21 mouse cellular contexts compared by ENCODE assay signal in genomic region chr10:11250247-11250997, GRCm38 (mm10). TPM values are rescaled to one million over a fixed set of nuclear protein-coding genes. Genes with fewer than 3 reads are reported as not detected.
DNase-seq lines count a peak whose midpoint lies in the region; ATAC-seq and TF ChIP-seq lines count a peak whose summit lies in the region.
"Had no signal": no experiment of that assay in that cellular context is flagged by ENCODE, and none has a peak within 500 bp of the region (broad histone marks: within the 10 kb centered on the region; RNA-seq: fewer than 3 reads in every experiment).

No protein-coding gene starts in this region.

- TF ChIP-seq POLR2A in cerebellum, adult 2 months (IDR thresholded peaks at IDR 0.05; ENCODE audit: borderline replicate concordance, insufficient read depth, low read length), result no peak

- no peak for TF ChIP-seq CTCF in cerebellum, adult 2 months (IDR thresholded peaks at IDR 0.05; ENCODE audit: borderline replicate concordance, insufficient read depth, low read depth, low read length)

- H3K27ac ChIP-seq in lung, embryonic 15.5 days, result peak overlapping the region; percentile 39; the same call in 1 of the 2 replicates
- H3K27ac ChIP-seq in limb, embryonic 15.5 days, result no peak overlapping the region
- no peak overlapping the region for H3K27ac ChIP-seq in neural tube, embryonic 14.5 days (ENCODE audit: low read depth, low read length)
- H3K27ac ChIP-seq in cerebellum, adult 2 months (ENCODE audit: insufficient read depth, low read length), result no peak overlapping the region
- H3K27ac ChIP-seq: macrophage had no signal

- no peak overlapping the region for H3K4me3 ChIP-seq in lung, embryonic 15.5 days
- no peak overlapping the region for H3K4me3 ChIP-seq in limb, embryonic 15.5 days
- H3K4me3 ChIP-seq in neural tube, embryonic 14.5 days (ENCODE audit: low read depth, low read length), result no peak overlapping the region
- H3K4me3 ChIP-seq in cerebellum, adult 2 months (replicated peaks; ENCODE audit: insufficient read depth, low read depth, low read length), result no peak overlapping the region

- peak; percentile 78 for ATAC-seq in lung, embryonic 15.5 days (ENCODE audit: borderline replicate concordance, extremely low read depth, low FRiP score, low TSS enrichment)
- 0 out of 2 replicates have a peak, but pooled peaks have one; percentile 58 for ATAC-seq in limb, embryonic 15.5 days (ENCODE audit: insufficient number of reproducible peaks, low FRiP score, low TSS enrichment, low read depth)
- peak; percentile 85 for ATAC-seq in neural tube, embryonic 14.5 days (ENCODE audit: low read depth)
- ATAC-seq: forebrain, postnatal 0 days had no signal

- no peaks in the 10 kb centered on the region for H3K9me3 ChIP-seq in lung, embryonic 15.5 days
- no peaks in the 10 kb centered on the region for H3K9me3 ChIP-seq in limb, embryonic 15.5 days
- H3K9me3 ChIP-seq in neural tube, embryonic 14.5 days (ENCODE audit: control insufficient read depth, low read length), result no peaks in the 10 kb centered on the region

- no peak overlapping the region for H3K4me2 ChIP-seq in lung, embryonic 15.5 days
- no peak overlapping the region for H3K4me2 ChIP-seq in limb, embryonic 15.5 days
- H3K4me2 ChIP-seq in neural tube, embryonic 14.5 days (ENCODE audit: low read depth, low read length), result no peak overlapping the region
- H3K4me2 ChIP-seq: heart, embryonic 11.5 days; liver, embryonic 11.5 days; midbrain, embryonic 11.5 days had no signal

- no peaks in the 10 kb centered on the region for H3K27me3 ChIP-seq in lung, embryonic 15.5 days
- no peaks in the 10 kb centered on the region for H3K27me3 ChIP-seq in limb, embryonic 15.5 days
- no peaks in the 10 kb centered on the region for H3K27me3 ChIP-seq in neural tube, embryonic 14.5 days (ENCODE audit: control insufficient read depth, insufficient read depth, low read length)
- no peaks in the 10 kb centered on the region for H3K27me3 ChIP-seq in cerebellum, adult 2 months (ENCODE audit: control insufficient read depth, insufficient read depth, low read length)

- no peaks in the 10 kb centered on the region for H3K36me3 ChIP-seq in lung, embryonic 15.5 days
- no peaks in the 10 kb centered on the region for H3K36me3 ChIP-seq in limb, embryonic 15.5 days
- H3K36me3 ChIP-seq in neural tube, embryonic 14.5 days (ENCODE audit: control insufficient read depth, insufficient read depth, low read length), result no peaks in the 10 kb centered on the region

- 22% methylated on average over 2 of the region's 2 CpGs for WGBS in lung, embryonic 15.5 days
- WGBS in limb, embryonic 15.5 days, result 15% methylated on average over 2 of the region's 2 CpGs
- 31% methylated on average over 2 of the region's 2 CpGs for WGBS in neural tube, embryonic 14.5 days
- 50% methylated on average over 2 of the region's 2 CpGs for WGBS in cerebellum, adult 2 months

- peak; percentile 15 for DNase-seq in heart, adult 11 months
- DNase-seq in heart, adult 9 months (ENCODE audit: low spot score in 2 of 2), result no peak
- DNase-seq in lung, postnatal 25 days (ENCODE audit: low spot score), result no peak
- no peak for DNase-seq in cerebellum, adult 2 months
- DNase-seq: adrenal gland, postnatal 36 days; B cell, adult 2 months; cerebellum, adult 18-20 months; cerebellum, postnatal 36 days; forebrain, postnatal 0 days; heart, postnatal 10 days; kidney, adult 2 months; kidney, postnatal 10 days; right cerebral cortex, postnatal 25 days; thymus, adult 2 months had no signal

- no peak overlapping the region for H3K9ac ChIP-seq in lung, embryonic 15.5 days
- no peak overlapping the region for H3K9ac ChIP-seq in limb, embryonic 15.5 days
- no peak overlapping the region for H3K9ac ChIP-seq in neural tube, embryonic 14.5 days (replicated peaks; ENCODE audit: low read depth, low read length)
- H3K9ac ChIP-seq: forebrain, postnatal 0 days had no signal

- peaks cover 6% of the 10 kb centered on the region; the same call in 1 of the 2 replicates for H3K4me1 ChIP-seq in lung, embryonic 15.5 days
- 0 out of 2 replicates have a peak, but pooled peaks cover 4% of the 10 kb centered on the region for H3K4me1 ChIP-seq in limb, embryonic 15.5 days
- no peaks in the 10 kb centered on the region for H3K4me1 ChIP-seq in neural tube, embryonic 14.5 days (ENCODE audit: control insufficient read depth, insufficient read depth, low read length)
- no peaks in the 10 kb centered on the region for H3K4me1 ChIP-seq in cerebellum, adult 2 months (ENCODE audit: control insufficient read depth, insufficient read depth, low read length)

RNA-seq across cellular contexts. Expression of gene Fbxo30, which starts 30.7 kb away (rescaled TPM):
- 33.9 and 36.1 TPM in 2 replicates for polyA plus RNA-seq in lung, embryonic 15.5 days (2015; fragmentation: Nextera tagmentation; extraction: Ambion mirVana)
- 31.4 and 32.1 TPM in 2 replicates for polyA plus RNA-seq in limb, embryonic 15.5 days (2015; fragmentation: Nextera tagmentation; extraction: Ambion mirVana)
- polyA plus RNA-seq in neural tube, embryonic 14.5 days (2014; fragmentation: Nextera tagmentation; extraction: Ambion mirVana), result 14.4 and 20.5 TPM in 2 replicates
- polyA plus RNA-seq in cerebellum, adult 2 months (2012; rRNA removed), result 4.8 and 5.5 TPM in 2 replicates
